Mouse (Mus musculus): ENCODE measurements around the gene Zfp652. TPM values are rescaled to one million over a fixed set of nuclear protein-coding genes. Genes with fewer than 3 reads are reported as not detected.
A peak's percentile ranks its signal among the peaks of the same experiment; 100 is the strongest.

Zfp652 gene
- polyA plus RNA-seq, 1 experiment from 2014 or later = 24.1 TPM

DNA sequence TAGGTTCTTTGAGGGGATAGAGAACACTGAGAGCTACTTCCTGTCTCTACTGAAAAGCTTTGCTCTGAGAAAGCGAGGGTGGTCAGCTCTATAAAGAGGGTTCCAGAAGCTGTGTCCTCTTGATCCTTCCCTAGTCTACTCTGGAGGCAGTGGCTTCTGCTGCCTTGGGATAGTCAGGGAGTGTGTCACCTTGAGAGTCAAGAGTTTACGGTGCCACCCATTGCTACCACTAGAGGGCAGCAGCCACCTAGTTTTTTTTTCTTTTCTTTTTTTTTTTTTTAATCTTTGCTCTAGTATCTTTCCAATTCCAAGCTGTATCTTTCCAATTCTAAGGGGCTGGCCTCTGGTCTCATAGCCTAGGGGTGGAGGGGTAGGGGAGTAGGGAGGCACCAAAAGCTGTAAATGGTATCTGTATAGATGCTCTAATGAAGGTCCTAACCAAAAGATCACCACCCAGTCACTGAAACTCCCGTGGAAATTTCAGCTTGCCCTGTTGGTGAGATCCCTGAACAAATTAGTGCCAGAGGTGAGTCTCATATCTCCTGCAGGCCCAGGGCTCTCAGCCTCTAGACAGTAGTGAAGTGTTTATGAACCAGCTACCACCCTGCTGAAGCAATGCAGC lies 115.1 kb downstream of the Zfp652 start:
- no peak overlapping the region for H3K9ac ChIP-seq
- no peak overlapping the region for H3K4me2 ChIP-seq
- WGBS = 13% methylated on average over 3 of the region's 3 CpGs
- H3K9me3 ChIP-seq = no peaks in the 10 kb centered on the region
- peaks cover 81% of the 10 kb centered on the region for H3K27me3 ChIP-seq
- H3K4me3 ChIP-seq = no peak overlapping the region
- no peaks in the 10 kb centered on the region for H3K36me3 ChIP-seq
- H3K27ac ChIP-seq = no peak overlapping the region
- peaks cover 37% of the 10 kb centered on the region for H3K4me1 ChIP-seq
- ATAC-seq (ENCODE audit: borderline replicate concordance, extremely low read depth, low FRiP score, low TSS enrichment) = no peak

DNA sequence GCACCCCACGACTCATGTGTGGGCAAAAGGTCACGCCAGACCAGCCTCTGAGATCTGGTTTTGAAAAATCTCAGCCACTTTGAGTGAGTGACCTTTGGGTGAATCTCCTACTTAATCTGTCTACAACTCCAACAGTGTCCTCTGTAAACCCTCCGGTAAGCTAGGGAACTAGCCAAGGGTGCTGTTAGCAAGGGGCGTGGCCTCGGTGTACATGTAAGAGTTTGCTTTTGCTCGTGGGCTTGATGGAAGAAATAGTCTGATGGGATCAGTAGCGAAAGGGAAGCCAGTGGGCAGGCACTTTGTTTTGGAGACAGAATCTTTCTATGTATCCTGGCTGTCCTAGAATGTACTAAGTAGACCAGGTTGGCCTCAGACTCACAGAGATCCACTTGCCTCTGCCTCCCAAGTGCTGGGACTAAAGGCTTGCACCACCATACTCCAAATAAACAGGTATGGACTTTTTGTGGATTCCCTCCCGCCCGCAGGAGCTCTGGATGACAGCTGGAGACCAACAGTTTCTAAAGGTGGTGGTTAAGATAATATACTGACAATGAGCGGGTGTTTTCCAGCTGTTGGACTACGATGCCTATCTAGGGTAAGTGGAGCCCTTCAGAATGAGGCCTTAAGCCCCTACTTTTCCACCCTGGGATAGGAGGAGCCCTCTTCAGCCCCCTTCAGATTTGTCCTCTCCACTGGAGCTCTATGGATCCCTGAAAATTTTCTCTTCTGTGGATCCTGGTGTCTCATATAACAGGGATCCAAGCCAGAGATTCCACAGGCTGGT lies 115.9 kb downstream of the Zfp652 start:
- H3K4me3 ChIP-seq = no peak overlapping the region
- H3K27me3 ChIP-seq = peaks cover 83% of the 10 kb centered on the region
- H3K36me3 ChIP-seq = no peaks in the 10 kb centered on the region
- H3K27ac ChIP-seq = no peak overlapping the region
- no peak for ATAC-seq (ENCODE audit: borderline replicate concordance, extremely low read depth, low FRiP score, low TSS enrichment)
- no peak overlapping the region for H3K4me2 ChIP-seq
- no peak overlapping the region for H3K9ac ChIP-seq
- H3K4me1 ChIP-seq = peaks cover 40% of the 10 kb centered on the region
- 55% methylated on average over 11 of the region's 11 CpGs for WGBS
- H3K9me3 ChIP-seq = no peaks in the 10 kb centered on the region

- no peak for ATAC-seq (ENCODE audit: borderline replicate concordance, extremely low read depth, low FRiP score, low TSS enrichment)
- Histone ChIP-seq H3K27ac (no peak overlapping the region), H3K27me3 (peaks cover 92% of the 10 kb centered on the region), H3K4me3 (peak overlapping the region; percentile 31; the same call in 1 of the 2 replicates), H3K4me2 (peak overlapping the region; percentile 60; the same call in 1 of the 2 replicates), H3K4me1 (peaks cover 47% of the 10 kb centered on the region), H3K36me3 (no peaks in the 10 kb centered on the region), H3K9me3 (no peaks in the 10 kb centered on the region), H3K9ac (no peak overlapping the region)
- 29% methylated on average over 4 of the region's 4 CpGs for WGBS
Measured at GRCm38 (mm10) chr11:95829526-95830050, 117.1 kb downstream of the Zfp652 start.

- Histone ChIP-seq H3K4me3 (peak overlapping the region; percentile 31), H3K36me3 (no peaks in the 10 kb centered on the region), H3K27ac (no peak overlapping the region), H3K27me3 (peaks cover 90% of the 10 kb centered on the region), H3K4me1 (peaks cover 50% of the 10 kb centered on the region), H3K9me3 (no peaks in the 10 kb centered on the region), H3K9ac (0 out of 2 replicates have a peak overlapping the region, but pooled peaks have one; percentile 13), H3K4me2 (peak overlapping the region; percentile 60)
- ATAC-seq (ENCODE audit: borderline replicate concordance, extremely low read depth, low FRiP score, low TSS enrichment) = no peak
- 2% methylated on average over 80 of the region's 80 CpGs for WGBS
Measured at GRCm38 (mm10) chr11:95830411-95831275, 118.2 kb downstream of the Zfp652 start.

- Histone ChIP-seq H3K9ac (0 out of 2 replicates have a peak overlapping the region, but pooled peaks have one; percentile 13), H3K36me3 (no peaks in the 10 kb centered on the region), H3K4me1 (peaks cover 56% of the 10 kb centered on the region), H3K27ac (no peak overlapping the region), H3K4me2 (peak overlapping the region; percentile 60), H3K4me3 (peak overlapping the region; percentile 31), H3K9me3 (no peaks in the 10 kb centered on the region), H3K27me3 (peaks cover 87% of the 10 kb centered on the region)
- WGBS = 5% methylated on average over 10 of the region's 10 CpGs
- ATAC-seq (ENCODE audit: borderline replicate concordance, extremely low read depth, low FRiP score, low TSS enrichment) = no peak
Measured at GRCm38 (mm10) chr11:95831276-95831619, 118.8 kb downstream of the Zfp652 start.

- Histone ChIP-seq H3K36me3 (no peaks in the 10 kb centered on the region), H3K4me2 (peak overlapping the region; percentile 60), H3K27me3 (peaks cover 83% of the 10 kb centered on the region), H3K9me3 (no peaks in the 10 kb centered on the region), H3K4me1 (peaks cover 60% of the 10 kb centered on the region), H3K27ac (no peak overlapping the region), H3K4me3 (peak overlapping the region; percentile 31), H3K9ac (no peak overlapping the region)
- 7% methylated on average over 15 of the region's 15 CpGs for WGBS
- no peak for ATAC-seq (ENCODE audit: borderline replicate concordance, extremely low read depth, low FRiP score, low TSS enrichment)
Measured at GRCm38 (mm10) chr11:95831641-95832040, 119.2 kb downstream of the Zfp652 start.

DNA sequence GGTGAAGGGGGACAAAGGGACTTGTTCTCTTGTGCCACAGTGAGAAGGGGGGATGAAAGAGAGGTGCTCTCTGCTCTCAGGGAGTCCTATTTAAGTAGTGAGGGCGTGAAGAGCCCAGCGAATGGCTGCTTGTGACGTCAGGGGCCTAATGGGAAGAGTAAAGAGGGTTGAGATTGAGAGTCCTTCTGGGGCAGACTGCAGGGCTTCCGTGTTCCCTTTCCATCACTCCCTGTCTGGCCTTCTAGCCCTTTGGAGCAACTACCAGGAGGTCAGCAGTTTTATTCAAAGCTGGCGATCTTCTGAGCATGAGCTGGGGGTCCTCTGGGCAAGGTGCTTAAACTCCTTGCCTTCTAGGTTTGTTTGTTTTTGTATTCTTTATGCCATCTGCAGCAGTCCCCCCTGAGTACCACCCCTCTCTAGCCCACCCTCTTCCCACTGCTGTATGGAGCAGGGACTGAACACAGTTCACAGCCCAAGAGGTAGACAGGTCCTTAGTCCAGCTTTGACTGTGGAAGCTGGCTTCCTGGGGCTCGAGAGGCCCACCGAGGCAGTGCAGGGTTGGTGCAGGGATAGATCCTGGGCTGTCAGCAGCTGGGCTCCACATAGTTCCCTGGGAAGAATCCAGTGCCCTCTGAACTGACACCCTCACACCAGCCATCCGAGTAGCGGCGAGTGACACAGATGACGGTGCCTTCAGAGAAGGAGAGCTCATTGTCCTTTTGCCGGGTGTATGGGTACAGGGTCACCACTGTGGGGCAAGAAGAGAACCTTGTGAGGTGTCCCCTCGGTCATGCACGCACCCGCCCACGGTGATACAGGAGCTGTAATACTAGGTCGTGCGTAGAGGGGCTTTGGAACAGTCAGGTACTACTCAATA lies 119.9 kb downstream of the Zfp652 start:
- Histone ChIP-seq H3K9me3 (no peaks in the 10 kb centered on the region), H3K27ac (no peak overlapping the region), H3K36me3 (no peaks in the 10 kb centered on the region), H3K4me2 (no peak overlapping the region), H3K4me1 (peaks cover 68% of the 10 kb centered on the region), H3K4me3 (no peak overlapping the region), H3K27me3 (peaks cover 76% of the 10 kb centered on the region), H3K9ac (no peak overlapping the region)
- ATAC-seq (ENCODE audit: borderline replicate concordance, extremely low read depth, low FRiP score, low TSS enrichment) = no peak
- WGBS = 44% methylated on average over 18 of the region's 18 CpGs

DNA sequence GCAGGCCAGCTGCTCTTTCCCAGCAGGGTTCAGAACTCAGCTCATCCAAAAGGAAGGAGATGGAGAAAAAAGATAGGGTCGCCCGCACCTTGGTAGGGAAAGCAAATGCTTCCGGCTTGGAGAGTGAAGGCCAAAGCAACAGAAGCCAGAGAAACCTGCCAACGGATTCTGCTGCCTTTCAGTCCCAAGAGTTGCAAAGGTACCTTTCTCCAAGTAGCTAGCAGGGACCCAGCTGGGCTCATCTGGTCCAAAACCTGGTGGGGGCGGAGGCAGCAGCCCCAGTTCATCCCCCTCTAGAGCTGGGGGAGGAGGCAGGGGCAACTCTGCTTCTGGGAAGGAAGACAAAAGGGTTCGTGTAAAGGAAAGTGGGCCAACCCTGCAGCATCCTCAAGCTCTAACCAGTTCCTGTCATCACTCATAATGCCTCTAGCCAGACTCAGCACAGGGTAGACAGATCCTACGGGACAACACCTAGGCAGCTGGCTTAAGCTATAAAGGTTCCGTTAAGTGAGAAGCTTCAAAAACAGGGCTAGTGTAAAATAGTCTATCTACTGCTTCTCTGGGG lies 120.6 kb downstream of the Zfp652 start:
- no peak overlapping the region for H3K4me3 ChIP-seq
- H3K27ac ChIP-seq = no peak overlapping the region
- WGBS = 34% methylated on average over 8 of the region's 8 CpGs
- H3K9me3 ChIP-seq = no peaks in the 10 kb centered on the region
- H3K4me2 ChIP-seq = peak overlapping the region; percentile 42; the same call in 1 of the 2 replicates
- H3K4me1 ChIP-seq = peaks cover 75% of the 10 kb centered on the region
- H3K36me3 ChIP-seq = no peaks in the 10 kb centered on the region
- no peak for ATAC-seq (ENCODE audit: borderline replicate concordance, extremely low read depth, low FRiP score, low TSS enrichment)
- peaks cover 71% of the 10 kb centered on the region for H3K27me3 ChIP-seq
- H3K9ac ChIP-seq = no peak overlapping the region

DNA sequence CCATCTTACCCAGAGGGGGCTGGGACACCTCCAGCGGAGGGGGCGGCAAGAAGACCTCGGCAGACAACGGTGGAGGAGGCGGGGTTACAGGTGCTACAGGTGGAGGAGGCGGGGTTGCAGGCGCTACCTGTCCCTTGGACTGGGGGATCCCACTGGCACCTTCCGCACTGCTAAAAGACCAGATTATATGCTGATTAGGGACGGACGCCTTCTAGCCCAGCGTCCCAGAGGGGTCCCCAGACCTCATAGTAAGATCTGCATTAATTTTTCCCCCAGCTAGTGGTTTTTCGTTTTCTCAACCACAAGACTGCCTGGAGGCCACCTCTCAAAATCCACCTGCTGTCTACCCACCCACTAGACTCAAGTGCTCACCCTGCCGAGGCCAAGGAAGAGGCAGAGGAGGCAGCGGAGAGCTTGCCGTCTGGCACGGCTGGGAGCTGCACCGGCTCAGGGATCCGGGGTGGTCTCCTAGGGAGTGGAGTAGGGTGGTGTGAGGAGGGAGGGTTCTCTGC lies 121.2 kb downstream of the Zfp652 start:
- Histone ChIP-seq H3K4me1 (peaks cover 80% of the 10 kb centered on the region), H3K9me3 (no peaks in the 10 kb centered on the region), H3K36me3 (no peaks in the 10 kb centered on the region), H3K4me2 (peak overlapping the region; percentile 42), H3K4me3 (no peak overlapping the region), H3K27ac (peak overlapping the region; percentile 5; the same call in 1 of the 2 replicates), H3K27me3 (peaks cover 65% of the 10 kb centered on the region), H3K9ac (no peak overlapping the region)
- 0 out of 2 replicates have a peak, but pooled peaks have one; percentile 7 for ATAC-seq (ENCODE audit: borderline replicate concordance, extremely low read depth, low FRiP score, low TSS enrichment)
- WGBS = 16% methylated on average over 18 of the region's 18 CpGs

- Histone ChIP-seq H3K4me1 (peaks cover 82% of the 10 kb centered on the region), H3K9ac (no peak overlapping the region), H3K4me2 (peak overlapping the region; percentile 42), H3K27me3 (peaks cover 60% of the 10 kb centered on the region), H3K36me3 (no peaks in the 10 kb centered on the region), H3K4me3 (no peak overlapping the region), H3K9me3 (no peaks in the 10 kb centered on the region), H3K27ac (peak overlapping the region; percentile 27; the same call in 1 of the 2 replicates)
- WGBS = 5% methylated on average over 22 of the region's 22 CpGs
- ATAC-seq (ENCODE audit: borderline replicate concordance, extremely low read depth, low FRiP score, low TSS enrichment) = peak; percentile 16; the same call in 1 of the 2 replicates
Measured at GRCm38 (mm10) chr11:95834143-95834667, 121.7 kb downstream of the Zfp652 start.

All from lung, embryonic 15.5 days (tissue).